Mouse (Mus musculus) lung, postnatal 14 days (tissue): ENCODE results near the gene Tek.

Experiments
- DNase-seq: peaks from one replicate; pipeline ENCODE4 v3.0.0; 2021

Tek gene

DNA sequence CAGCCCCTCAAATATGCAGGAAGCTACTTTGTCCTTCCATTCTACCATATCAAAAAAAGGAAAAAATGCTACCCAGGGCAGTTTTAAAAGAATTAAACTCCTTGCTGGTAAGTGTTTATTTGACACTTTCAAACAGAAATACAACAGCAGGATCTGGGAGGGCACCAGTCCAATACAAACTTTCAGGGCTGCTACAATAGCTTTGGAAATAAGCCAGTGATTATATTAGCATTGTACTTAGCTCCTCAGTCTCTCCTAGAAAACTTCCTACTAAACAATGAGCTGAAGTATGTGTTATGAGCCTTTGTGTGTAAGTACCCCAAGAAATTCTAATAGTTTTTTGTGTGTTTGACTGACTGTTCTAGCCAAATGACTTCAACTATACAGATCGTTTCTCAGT, 87.8 kb downstream of the Tek start:
- peak; percentile 44 for DNase-seq

- peak; percentile 18 for DNase-seq
These were observed 88.3 kb downstream of the Tek start for GRCm38 (mm10) chr4:94827429-94827828.

- DNase-seq, result peak; percentile 50
These were observed 90.9 kb downstream of the Tek start for GRCm38 (mm10) chr4:94829924-94830386.

GRCm38 (mm10) chr4:94837061-94837460, 98.0 kb downstream of the Tek start:
- no peak for DNase-seq

DNA sequence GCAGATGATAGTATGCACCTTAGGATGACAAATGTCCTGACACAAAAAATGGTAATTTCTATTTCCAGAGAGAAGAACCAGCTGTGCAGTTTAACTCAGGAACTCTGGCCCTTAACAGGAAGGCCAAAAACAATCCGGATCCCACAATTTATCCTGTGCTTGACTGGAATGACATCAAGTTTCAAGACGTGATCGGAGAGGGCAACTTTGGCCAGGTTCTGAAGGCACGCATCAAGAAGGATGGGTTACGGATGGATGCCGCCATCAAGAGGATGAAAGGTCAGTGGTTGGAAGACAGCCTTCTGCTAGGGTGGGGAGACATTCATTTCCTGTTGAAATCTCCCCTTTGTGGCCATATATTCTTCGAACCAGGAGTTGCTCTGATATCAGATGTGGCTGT, 114.2 kb downstream of the Tek start:
- no peak for DNase-seq

- DNase-seq, result no peak
These were observed 115.2 kb downstream of the Tek start for GRCm38 (mm10) chr4:94854270-94854669.

DNA sequence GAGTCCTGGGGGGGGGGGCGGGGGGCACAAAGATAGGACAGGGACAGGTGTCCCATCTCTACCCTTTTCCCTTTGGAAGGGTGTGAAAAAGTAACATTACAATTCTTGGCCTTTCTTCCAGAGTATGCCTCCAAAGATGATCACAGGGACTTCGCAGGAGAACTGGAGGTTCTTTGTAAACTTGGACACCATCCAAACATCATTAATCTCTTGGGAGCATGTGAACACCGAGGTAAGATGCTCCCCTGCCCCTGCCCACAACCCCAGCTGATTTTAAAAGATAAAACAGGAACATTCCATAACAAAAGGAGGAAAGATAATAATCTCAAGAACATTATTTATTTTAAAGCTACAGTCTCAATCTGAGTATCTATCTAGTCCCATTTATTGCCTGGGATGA, 116.1 kb downstream of the Tek start:
- DNase-seq, result no peak

DNA sequence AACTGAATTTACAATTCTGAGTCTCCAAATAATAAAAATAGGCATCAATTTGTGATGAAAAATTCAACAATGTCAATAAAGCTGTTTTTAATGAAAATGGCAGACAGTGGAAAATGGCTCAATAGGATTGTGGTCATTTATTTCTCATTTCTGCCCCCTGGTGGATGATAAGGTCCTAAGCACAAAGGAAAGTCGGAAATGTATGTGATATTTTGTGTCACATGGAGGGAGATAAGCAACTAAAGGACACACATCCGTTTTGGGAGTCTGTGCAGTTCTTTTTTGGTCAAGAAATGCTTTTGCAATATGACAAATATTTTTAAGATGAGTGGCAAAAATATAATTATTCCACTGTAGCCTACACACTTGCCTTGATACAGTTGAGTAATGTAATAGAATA, 161.7 kb downstream of the Tek start:
- DNase-seq, result peak; percentile 24

GRCm38 (mm10) chr4:94901780-94902179, 162.7 kb downstream of the Tek start:
- DNase-seq, result no peak
